Mouse (Mus musculus): ENCODE measurements at regions not wholly inside any gene's neighbourhood (a gene's known extent, or its start where the extent isn't known, plus 50 kb on each side); places are given as distances from the start of the nearest gene placed in this dataset.

- Histone ChIP-seq H3K4me1 (ENCODE audit: control insufficient read depth, low read depth, low read length) (no peaks in the 10 kb centered on the region), H3K36me3 (ENCODE audit: control insufficient read depth, insufficient read depth) (no peaks in the 10 kb centered on the region), H3K4me3 (ENCODE audit: low read depth, low read length) (peak overlapping the region; percentile 6; the same call in 1 of the 2 replicates), H3K27ac (ENCODE audit: low read length) (no peak overlapping the region), H3K27me3 (ENCODE audit: control insufficient read depth, insufficient read depth, low read depth, low read length) (no peaks in the 10 kb centered on the region; the same call in 1 of the 2 replicates), H3K4me2 (ENCODE audit: low read depth, low read length) (peak overlapping the region; percentile 43), H3K9ac (ENCODE audit: low read depth, low read length) (no peak overlapping the region), H3K9me3 (replicated peaks; ENCODE audit: control insufficient read depth, low read length) (no peaks in the 10 kb centered on the region)
- ATAC-seq (ENCODE audit: low read depth) = no peak
- WGBS (ENCODE audit: insufficient replicate concordance) = 18% methylated on average over 15 of the region's 15 CpGs
Observed at GRCm38 (mm10) chrX:42360173-42360931, 129.1 kb upstream of the Tex13c2 start.

GRCm38 (mm10) chrX:42360973-42361372 is 128.5 kb upstream of the Tex13c2 start:
- no peaks in the 10 kb centered on the region for H3K9me3 ChIP-seq (replicated peaks; ENCODE audit: control insufficient read depth, low read length)
- H3K27me3 ChIP-seq (ENCODE audit: control insufficient read depth, insufficient read depth, low read depth, low read length) = no peaks in the 10 kb centered on the region; the same call in 1 of the 2 replicates
- H3K4me2 ChIP-seq (ENCODE audit: low read depth, low read length) = peak overlapping the region; percentile 43; the same call in 1 of the 2 replicates
- no peak overlapping the region for H3K27ac ChIP-seq (ENCODE audit: low read length)
- H3K36me3 ChIP-seq (ENCODE audit: control insufficient read depth, insufficient read depth) = no peaks in the 10 kb centered on the region
- no peak overlapping the region for H3K9ac ChIP-seq (ENCODE audit: low read depth, low read length)
- no peak overlapping the region for H3K4me3 ChIP-seq (ENCODE audit: low read depth, low read length)
- H3K4me1 ChIP-seq (ENCODE audit: control insufficient read depth, low read depth, low read length) = no peaks in the 10 kb centered on the region
- no peak for ATAC-seq (ENCODE audit: low read depth)
- 39% methylated on average over 6 of the region's 6 CpGs for whole genome bisulfite sequencing (ENCODE audit: insufficient replicate concordance)

GRCm38 (mm10) chrX:42361400-42362028 is 128.0 kb upstream of the Tex13c2 start:
- no peak for ATAC-seq (ENCODE audit: low read depth)
- no peaks in the 10 kb centered on the region for H3K36me3 ChIP-seq (ENCODE audit: control insufficient read depth, insufficient read depth)
- no peak overlapping the region for H3K4me2 ChIP-seq (ENCODE audit: low read depth, low read length)
- no peaks in the 10 kb centered on the region; the same call in 1 of the 2 replicates for H3K27me3 ChIP-seq (ENCODE audit: control insufficient read depth, insufficient read depth, low read depth, low read length)
- no peaks in the 10 kb centered on the region for H3K4me1 ChIP-seq (ENCODE audit: control insufficient read depth, low read depth, low read length)
- 46% methylated on average over 15 of the region's 15 CpGs for WGBS (ENCODE audit: insufficient replicate concordance)
- no peak overlapping the region for H3K27ac ChIP-seq (ENCODE audit: low read length)
- H3K9me3 ChIP-seq (replicated peaks; ENCODE audit: control insufficient read depth, low read length) = no peaks in the 10 kb centered on the region
- H3K9ac ChIP-seq (ENCODE audit: low read depth, low read length) = no peak overlapping the region
- H3K4me3 ChIP-seq (ENCODE audit: low read depth, low read length) = no peak overlapping the region

GRCm38 (mm10) chrX:42364137-42364536 is 125.4 kb upstream of the Tex13c2 start:
- no peaks in the 10 kb centered on the region for H3K4me1 ChIP-seq (ENCODE audit: control insufficient read depth, low read depth, low read length)
- 27% methylated on average over 1 of the region's 1 CpGs for WGBS (ENCODE audit: insufficient replicate concordance)
- no peaks in the 10 kb centered on the region for H3K36me3 ChIP-seq (ENCODE audit: control insufficient read depth, insufficient read depth)
- no peak overlapping the region for H3K27ac ChIP-seq (ENCODE audit: low read length)
- no peak overlapping the region for H3K4me2 ChIP-seq (ENCODE audit: low read depth, low read length)
- no peak overlapping the region for H3K9ac ChIP-seq (ENCODE audit: low read depth, low read length)
- no peaks in the 10 kb centered on the region; the same call in 1 of the 2 replicates for H3K27me3 ChIP-seq (ENCODE audit: control insufficient read depth, insufficient read depth, low read depth, low read length)
- no peak for ATAC-seq (ENCODE audit: low read depth)
- H3K9me3 ChIP-seq (replicated peaks; ENCODE audit: control insufficient read depth, low read length) = no peaks in the 10 kb centered on the region
- H3K4me3 ChIP-seq (ENCODE audit: low read depth, low read length) = no peak overlapping the region

- Histone ChIP-seq H3K9me3 (replicated peaks; ENCODE audit: control insufficient read depth, low read length) (no peaks in the 10 kb centered on the region), H3K9ac (ENCODE audit: low read depth, low read length) (no peak overlapping the region), H3K36me3 (ENCODE audit: control insufficient read depth, insufficient read depth) (no peaks in the 10 kb centered on the region), H3K27me3 (ENCODE audit: control insufficient read depth, insufficient read depth, low read depth, low read length) (no peaks in the 10 kb centered on the region), H3K4me1 (ENCODE audit: control insufficient read depth, low read depth, low read length) (no peaks in the 10 kb centered on the region), H3K4me2 (ENCODE audit: low read depth, low read length) (no peak overlapping the region), H3K4me3 (ENCODE audit: low read depth, low read length) (no peak overlapping the region), H3K27ac (ENCODE audit: low read length) (no peak overlapping the region)
- ATAC-seq (ENCODE audit: low read depth) = no peak
- WGBS (ENCODE audit: insufficient replicate concordance) = 48% methylated on average over 3 of the region's 3 CpGs
Observed at GRCm38 (mm10) chrX:42373794-42374398, 115.6 kb upstream of the Tex13c2 start.

- H3K4me2 ChIP-seq (ENCODE audit: low read depth, low read length) = no peak overlapping the region
- H3K9me3 ChIP-seq (replicated peaks; ENCODE audit: control insufficient read depth, low read length) = no peaks in the 10 kb centered on the region
- H3K36me3 ChIP-seq (ENCODE audit: control insufficient read depth, insufficient read depth) = no peaks in the 10 kb centered on the region
- no peak overlapping the region for H3K4me3 ChIP-seq (ENCODE audit: low read depth, low read length)
- 48% methylated on average over 3 of the region's 3 CpGs for WGBS (ENCODE audit: insufficient replicate concordance)
- no peaks in the 10 kb centered on the region for H3K27me3 ChIP-seq (ENCODE audit: control insufficient read depth, insufficient read depth, low read depth, low read length)
- peak; percentile 66 for ATAC-seq (ENCODE audit: low read depth)
- H3K4me1 ChIP-seq (ENCODE audit: control insufficient read depth, low read depth, low read length) = no peaks in the 10 kb centered on the region
- no peak overlapping the region for H3K27ac ChIP-seq (ENCODE audit: low read length)
- no peak overlapping the region for H3K9ac ChIP-seq (ENCODE audit: low read depth, low read length)
Observed at GRCm38 (mm10) chrX:42393836-42394556, 95.5 kb upstream of the Tex13c2 start.

GRCm38 (mm10) chrX:42396441-42396840 is 93.0 kb upstream of the Tex13c2 start:
- no peak overlapping the region for H3K9ac ChIP-seq (ENCODE audit: low read depth, low read length)
- WGBS (ENCODE audit: insufficient replicate concordance) = 62% methylated on average over 4 of the region's 4 CpGs
- H3K4me3 ChIP-seq (ENCODE audit: low read depth, low read length) = no peak overlapping the region
- H3K36me3 ChIP-seq (ENCODE audit: control insufficient read depth, insufficient read depth) = no peaks in the 10 kb centered on the region
- no peak for ATAC-seq (ENCODE audit: low read depth)
- H3K4me2 ChIP-seq (ENCODE audit: low read depth, low read length) = no peak overlapping the region
- H3K27ac ChIP-seq (ENCODE audit: low read length) = no peak overlapping the region
- no peaks in the 10 kb centered on the region for H3K27me3 ChIP-seq (ENCODE audit: control insufficient read depth, insufficient read depth, low read depth, low read length)
- H3K4me1 ChIP-seq (ENCODE audit: control insufficient read depth, low read depth, low read length) = no peaks in the 10 kb centered on the region
- no peaks in the 10 kb centered on the region for H3K9me3 ChIP-seq (replicated peaks; ENCODE audit: control insufficient read depth, low read length)

GRCm38 (mm10) chrX:42398836-42399235 is 90.7 kb upstream of the Tex13c2 start:
- 27% methylated on average over 1 of the region's 1 CpGs for WGBS (ENCODE audit: insufficient replicate concordance)
- H3K4me2 ChIP-seq (ENCODE audit: low read depth, low read length) = no peak overlapping the region
- H3K9ac ChIP-seq (ENCODE audit: low read depth, low read length) = no peak overlapping the region

More at GRCm38 (mm10) chrX:42398836-42399235, 90.7 kb upstream of the Tex13c2 start:
- no peak overlapping the region for H3K4me3 ChIP-seq (ENCODE audit: low read depth, low read length)
- H3K9me3 ChIP-seq (replicated peaks; ENCODE audit: control insufficient read depth, low read length) = no peaks in the 10 kb centered on the region
- H3K4me1 ChIP-seq (ENCODE audit: control insufficient read depth, low read depth, low read length) = no peaks in the 10 kb centered on the region
- H3K27ac ChIP-seq (ENCODE audit: low read length) = no peak overlapping the region
- H3K36me3 ChIP-seq (ENCODE audit: control insufficient read depth, insufficient read depth) = no peaks in the 10 kb centered on the region
- no peak for ATAC-seq (ENCODE audit: low read depth)
- H3K27me3 ChIP-seq (ENCODE audit: control insufficient read depth, insufficient read depth, low read depth, low read length) = no peaks in the 10 kb centered on the region
